In the genomic region with DNA sequence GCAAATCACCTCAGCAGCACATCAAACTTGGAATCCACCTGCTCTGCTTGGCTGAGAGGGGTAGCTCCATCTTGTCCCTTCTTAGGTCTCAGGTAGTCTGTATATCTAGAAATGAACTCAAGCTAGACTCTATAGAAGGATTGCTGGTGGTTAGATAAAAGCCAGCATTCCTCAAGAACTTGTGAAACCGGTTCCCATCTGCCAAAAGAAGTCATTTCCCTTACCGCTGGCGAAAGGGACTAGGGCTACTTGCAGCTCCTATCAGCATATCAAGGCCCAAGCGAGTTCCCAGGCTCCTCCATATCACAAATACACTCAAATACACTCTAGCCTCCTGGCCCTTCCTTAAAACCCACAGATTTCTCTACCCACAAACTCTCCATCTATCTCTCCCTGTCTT, we compare ENCODE assay signal across 21 mouse cellular contexts. TPM values are rescaled to one million over a fixed set of nuclear protein-coding genes. Genes with fewer than 3 reads are reported as not detected.
DNase-seq lines count a peak whose midpoint lies in the region; ATAC-seq and TF ChIP-seq lines count a peak whose summit lies in the region.
"Had no signal": no experiment of that assay in that cellular context is flagged by ENCODE, and none has a peak within 500 bp of the region (broad histone marks: within the 10 kb centered on the region; RNA-seq: fewer than 3 reads in every experiment).

No protein-coding gene starts in this region.

- H3K4me3 ChIP-seq in intestine, embryonic 14.5 days (ENCODE audit: low read depth, low read length), result no peak overlapping the region
- H3K4me3 ChIP-seq in intestine, postnatal 0 days (ENCODE audit: low read depth, low read length), result no peak overlapping the region
- no peak overlapping the region for H3K4me3 ChIP-seq in lung, embryonic 16.5 days (ENCODE audit: low read length)
- H3K4me3 ChIP-seq in intestine, embryonic 15.5 days (replicated peaks), result no peak overlapping the region
- H3K4me3 ChIP-seq in stomach, postnatal 0 days (ENCODE audit: low read depth, low read length), result no peak overlapping the region
- H3K4me3 ChIP-seq: forebrain, embryonic 13.5 days; hindbrain, embryonic 13.5 days; left cerebral cortex, adult 2 months; limb, embryonic 10.5 days; midbrain, embryonic 13.5 days had no signal

- no peak overlapping the region for H3K27ac ChIP-seq in intestine, embryonic 14.5 days (ENCODE audit: low read depth)
- H3K27ac ChIP-seq in intestine, postnatal 0 days (ENCODE audit: low read depth, low read length), result no peak overlapping the region; the same call in 1 of the 2 replicates
- peak overlapping the region; percentile 88 for H3K27ac ChIP-seq in lung, embryonic 16.5 days (ENCODE audit: low read length)
- peak overlapping the region; percentile 74 for H3K27ac ChIP-seq in intestine, embryonic 15.5 days
- peak overlapping the region; percentile 70 for H3K27ac ChIP-seq in stomach, postnatal 0 days (replicated peaks)
- H3K27ac ChIP-seq: forebrain, embryonic 13.5 days; hindbrain, embryonic 13.5 days; left cerebral cortex, adult 2 months; macrophage; midbrain, embryonic 13.5 days had no signal

- WGBS in intestine, embryonic 14.5 days, result 55% methylated on average over 4 of the region's 4 CpGs
- 23% methylated on average over 4 of the region's 4 CpGs for WGBS in intestine, postnatal 0 days
- 23% methylated on average over 4 of the region's 4 CpGs for WGBS in lung, embryonic 16.5 days
- 34% methylated on average over 4 of the region's 4 CpGs for WGBS in intestine, embryonic 15.5 days
- WGBS in stomach, postnatal 0 days, result 54% methylated on average over 4 of the region's 4 CpGs

- H3K4me2 ChIP-seq in intestine, embryonic 14.5 days (ENCODE audit: low read length), result no peak overlapping the region
- no peak overlapping the region for H3K4me2 ChIP-seq in intestine, postnatal 0 days (replicated peaks; ENCODE audit: low read depth)
- H3K4me2 ChIP-seq in lung, embryonic 16.5 days (ENCODE audit: low read depth, low read length), result peak overlapping the region; percentile 15; the same call in 1 of the 2 replicates
- peak overlapping the region; percentile 31; the same call in 1 of the 2 replicates for H3K4me2 ChIP-seq in intestine, embryonic 15.5 days (replicated peaks)
- 0 out of 2 replicates have a peak overlapping the region, but pooled peaks have one; percentile 1 for H3K4me2 ChIP-seq in stomach, postnatal 0 days (replicated peaks; ENCODE audit: low read depth)
- H3K4me2 ChIP-seq: forebrain, embryonic 13.5 days; hindbrain, embryonic 13.5 days; liver, embryonic 11.5 days; midbrain, embryonic 13.5 days had no signal

- peak; percentile 28; the same call in 1 of the 2 replicates for ATAC-seq in intestine, embryonic 14.5 days (replicated peaks; ENCODE audit: low FRiP score, low TSS enrichment, low read depth)
- ATAC-seq in intestine, postnatal 0 days, result no peak
- peak; percentile 24 for ATAC-seq in lung, embryonic 16.5 days (ENCODE audit: low read depth)
- ATAC-seq in intestine, embryonic 15.5 days, result peak; percentile 18; the same call in 1 of the 2 replicates
- ATAC-seq in stomach, postnatal 0 days (ENCODE audit: low FRiP score, low TSS enrichment), result no peak
- ATAC-seq: forebrain, embryonic 13.5 days; midbrain, embryonic 13.5 days had no signal

- TF ChIP-seq EP300 in stomach, postnatal 0 days (optimal IDR thresholded peaks at IDR 0.05), result no peak

- H3K36me3 ChIP-seq in intestine, embryonic 14.5 days (ENCODE audit: control insufficient read depth, insufficient read depth, low read length), result no peaks in the 10 kb centered on the region
- H3K36me3 ChIP-seq in intestine, postnatal 0 days (ENCODE audit: control insufficient read depth, insufficient read depth), result no peaks in the 10 kb centered on the region
- H3K36me3 ChIP-seq in lung, embryonic 16.5 days (ENCODE audit: control insufficient read depth, insufficient read depth, low read length), result no peaks in the 10 kb centered on the region
- H3K36me3 ChIP-seq in intestine, embryonic 15.5 days, result no peaks in the 10 kb centered on the region
- no peaks in the 10 kb centered on the region for H3K36me3 ChIP-seq in stomach, postnatal 0 days (ENCODE audit: control insufficient read depth, insufficient read depth, low read length)
- H3K36me3 ChIP-seq: hindbrain, embryonic 13.5 days; limb, embryonic 10.5 days; midbrain, embryonic 13.5 days had no signal

- H3K9ac ChIP-seq in intestine, embryonic 14.5 days (ENCODE audit: low read length), result no peak overlapping the region
- H3K9ac ChIP-seq in intestine, postnatal 0 days (ENCODE audit: low read depth, low read length), result no peak overlapping the region
- H3K9ac ChIP-seq in lung, embryonic 16.5 days (ENCODE audit: low read length), result no peak overlapping the region
- no peak overlapping the region for H3K9ac ChIP-seq in intestine, embryonic 15.5 days
- H3K9ac ChIP-seq in stomach, postnatal 0 days (ENCODE audit: low read length), result no peak overlapping the region
- H3K9ac ChIP-seq: forebrain, embryonic 13.5 days; hindbrain, embryonic 13.5 days; midbrain, embryonic 13.5 days had no signal

- no peak for TF ChIP-seq CTCF in intestine, postnatal 0 days (IDR thresholded peaks at IDR 0.05; ENCODE audit: low read depth)
- TF ChIP-seq CTCF in stomach, postnatal 0 days (IDR thresholded peaks at IDR 0.05; ENCODE audit: low read depth), result no peak

- H3K9me3 ChIP-seq in intestine, embryonic 14.5 days (ENCODE audit: control insufficient read depth, low read length), result no peaks in the 10 kb centered on the region
- H3K9me3 ChIP-seq in intestine, postnatal 0 days (ENCODE audit: control insufficient read depth), result no peaks in the 10 kb centered on the region
- no peaks in the 10 kb centered on the region for H3K9me3 ChIP-seq in lung, embryonic 16.5 days (ENCODE audit: control insufficient read depth, low read length)
- H3K9me3 ChIP-seq in intestine, embryonic 15.5 days, result no peaks in the 10 kb centered on the region
- no peaks in the 10 kb centered on the region for H3K9me3 ChIP-seq in stomach, postnatal 0 days (ENCODE audit: control insufficient read depth, low read length)
- H3K9me3 ChIP-seq: forebrain, embryonic 13.5 days; hindbrain, embryonic 13.5 days; limb, embryonic 10.5 days; midbrain, embryonic 13.5 days had no signal

- H3K27me3 ChIP-seq in intestine, embryonic 14.5 days (replicated peaks; ENCODE audit: control insufficient read depth, insufficient read depth, low read length), result no peaks in the 10 kb centered on the region
- no peaks in the 10 kb centered on the region for H3K27me3 ChIP-seq in intestine, postnatal 0 days (replicated peaks; ENCODE audit: control insufficient read depth, insufficient read depth, low read length)
- no peaks in the 10 kb centered on the region for H3K27me3 ChIP-seq in lung, embryonic 16.5 days (ENCODE audit: control insufficient read depth, insufficient read depth, low read depth, low read length)
- H3K27me3 ChIP-seq in intestine, embryonic 15.5 days (replicated peaks), result no peaks in the 10 kb centered on the region
- no peaks in the 10 kb centered on the region for H3K27me3 ChIP-seq in stomach, postnatal 0 days (ENCODE audit: control insufficient read depth, insufficient read depth, low read length)
- H3K27me3 ChIP-seq: CH12.LX; forebrain, embryonic 13.5 days; hindbrain, embryonic 13.5 days; midbrain, embryonic 13.5 days had no signal

- DNase-seq in intestine, embryonic 14.5 days (ENCODE audit: low spot score), result no peak
- no peak for DNase-seq in lung, postnatal 10 days
- DNase-seq in stomach, postnatal 0 days (ENCODE audit: low spot score), result peak; percentile 43
- DNase-seq in thymus, postnatal 10 days (ENCODE audit: low spot score in 2 of 2), result no peak
- DNase-seq: adrenal gland, postnatal 14 days; cerebellum, adult 2 months; gastrocnemius, postnatal 36 days; heart, postnatal 10 days; kidney, adult 8-10 months; right cerebral cortex, postnatal 4 days had no signal

- peaks cover 36% of the 10 kb centered on the region for H3K4me1 ChIP-seq in intestine, embryonic 14.5 days (replicated peaks; ENCODE audit: control insufficient read depth, insufficient read depth, low read length)
- peaks cover 34% of the 10 kb centered on the region for H3K4me1 ChIP-seq in intestine, postnatal 0 days (replicated peaks; ENCODE audit: control insufficient read depth, insufficient read depth, low read length)
- peaks cover 69% of the 10 kb centered on the region for H3K4me1 ChIP-seq in lung, embryonic 16.5 days (replicated peaks; ENCODE audit: control insufficient read depth, insufficient read depth, low read length)
- H3K4me1 ChIP-seq in intestine, embryonic 15.5 days (replicated peaks), result peaks cover 82% of the 10 kb centered on the region
- H3K4me1 ChIP-seq in stomach, postnatal 0 days (replicated peaks; ENCODE audit: control insufficient read depth, insufficient read depth), result peaks cover 11% of the 10 kb centered on the region

RNA-seq across cellular contexts. Expression of a gene that starts 5.7 kb away (rescaled TPM):
- 17.0 and 22.5 TPM in 2 replicates for polyA plus RNA-seq in intestine, embryonic 14.5 days (2014; fragmentation: Nextera tagmentation; extraction: Ambion mirVana)
- 22.0 and 25.6 TPM in 2 replicates for polyA plus RNA-seq in intestine, postnatal 0 days (2015; fragmentation: Nextera tagmentation; extraction: Ambion mirVana)
- polyA plus RNA-seq in lung, embryonic 16.5 days (2015; fragmentation: Nextera tagmentation; extraction: Ambion mirVana), result 21.6 and 21.8 TPM in 2 replicates
- 26.6 and 27.9 TPM in 2 replicates for polyA plus RNA-seq in intestine, embryonic 15.5 days (2015; fragmentation: Nextera tagmentation; extraction: Ambion mirVana)
- 9.7 TPM in 2 replicates for polyA plus RNA-seq in stomach, postnatal 0 days (2015; fragmentation: Nextera tagmentation; extraction: Ambion mirVana)

Comparison
In these comparisons a context has a peak if more than half of its experiments do, and no peak if none do; other contexts are left out.
1. ATAC-seq: peak in intestine, embryonic 14.5 days (single experiment), lung, embryonic 16.5 days (single experiment) and intestine, embryonic 15.5 days (single experiment); none in intestine, postnatal 0 days (single experiment) and stomach, postnatal 0 days (single experiment).
2. H3K27ac ChIP-seq: peak in lung, embryonic 16.5 days (single experiment), intestine, embryonic 15.5 days (single experiment) and stomach, postnatal 0 days (single experiment); none in intestine, embryonic 14.5 days (single experiment) and intestine, postnatal 0 days (single experiment).
3. H3K4me2 ChIP-seq: peak in lung, embryonic 16.5 days (single experiment), intestine, embryonic 15.5 days (single experiment) and stomach, postnatal 0 days (single experiment); none in intestine, embryonic 14.5 days (single experiment) and intestine, postnatal 0 days (single experiment).